Mouse (Mus musculus) embryonic facial prominence, embryonic 11.5 days (tissue): ENCODE measurements around the gene Nckap5. TPM values are rescaled to one million over a fixed set of nuclear protein-coding genes. Genes with fewer than 3 reads are reported as not detected.

Experiments used
- ATAC-seq: fragments of 200-750 bp; cut with Nextera tagmentation; replicated peaks from 2 replicates; pipeline ENCODE4 v1.8.0; 2017; ENCODE audit warnings: low read depth; ENCODE audit not compliant: insufficient number of reproducible peaks, low FRiP score, low TSS enrichment
- DNase-seq: peaks from one replicate; pipeline ENCODE4 v3.0.0-alpha.2; 2015; ENCODE audit warnings: low spot score
- H3K27ac ChIP-seq: fragments of 300-500 bp; sonication (generic); replicated peaks from 2 replicates; pipeline ENCODE4 v1.5.1; 2014; ENCODE audit warnings: mild to moderate bottlenecking, low read depth, low read length, control low read depth
- H3K27me3 ChIP-seq: fragments of 300-500 bp; sonication (generic); 2 replicates; pipeline ENCODE4 v1.6.1; 2014; ENCODE audit warnings: mild to moderate bottlenecking, low read length, moderate library complexity, mixed read lengths; ENCODE audit not compliant: control insufficient read depth, insufficient read depth
- H3K36me3 ChIP-seq: fragments of 300-500 bp; sonication (generic); replicated peaks from 2 replicates; pipeline ENCODE4 v1.6.1; 2014; ENCODE audit warnings: low read depth, mild to moderate bottlenecking, low read length, moderate library complexity, mixed read lengths; ENCODE audit not compliant: control insufficient read depth, insufficient read depth
- H3K4me1 ChIP-seq: fragments of 300-500 bp; sonication (generic); 2 replicates; pipeline ENCODE4 v1.6.1; 2014; ENCODE audit warnings: low read length, mixed read lengths; ENCODE audit not compliant: control insufficient read depth, insufficient read depth
- H3K4me2 ChIP-seq: fragments of 300-500 bp; sonication (generic); 2 replicates; pipeline ENCODE4 v1.6.1; 2014; ENCODE audit warnings: low read depth, mild to moderate bottlenecking, control low read depth, low read length, moderate library complexity
- H3K4me3 ChIP-seq: fragments of 300-500 bp; sonication (generic); 2 replicates; pipeline ENCODE4 v1.5.1; 2014; ENCODE audit warnings: low read depth, low read length, control low read depth
- H3K9ac ChIP-seq: fragments of 300-500 bp; sonication (generic); replicated peaks from 2 replicates; pipeline ENCODE4 v1.6.1; 2014; ENCODE audit warnings: mild to moderate bottlenecking, control low read depth, low read length
- H3K9me3 ChIP-seq: fragments of 300-500 bp; sonication (generic); replicated peaks from 2 replicates; pipeline ENCODE4 v1.6.1; 2016; ENCODE audit warnings: mild to moderate bottlenecking, low read length, inconsistent platforms, mixed read lengths; ENCODE audit not compliant: control insufficient read depth
- WGBS: fragments of 180-500 bp; shearing (Covaris S2); extraction: QIAGEN DNeasy Blood & Tissue Kit; methylation state at CpG from one replicate; pipeline ENCODE4 v1.1.7; 2014; 5-methylcytosine and 5-hydroxymethylcytosine counted together
- polyA plus RNA-seq: library from polyadenylated mRNA; unstranded; fragments of >200 nt; fragmentation: Nextera tagmentation; extraction: Ambion mirVana; gene quantifications from 2 replicates; pipeline ENCODE4 v1.2.1, GENCODE M21; 2014

The Nckap5 gene
- polyA plus RNA-seq, 1 experiment from 2014 or later: 5.7 TPM

- Histone ChIP-seq H3K36me3 (no peaks in the 10 kb centered on the region), H3K27me3 (no peaks in the 10 kb centered on the region), H3K4me1 (no peaks in the 10 kb centered on the region), H3K9me3 (no peaks in the 10 kb centered on the region), H3K27ac (no peak overlapping the region), H3K4me3 (no peak overlapping the region), H3K9ac (no peak overlapping the region), H3K4me2 (no peak overlapping the region)
- ATAC-seq (no peak), DNase-seq (no peak)
- WGBS: 84% methylated on average over 4 of the region's 4 CpGs
These were observed 597.4 kb downstream of the Nckap5 start for GRCm38 (mm10) chr1:126233196-126233595.

GRCm38 (mm10) chr1:126231199-126231598 lies 599.4 kb downstream of the Nckap5 start:
- H3K27ac ChIP-seq: no peak overlapping the region
- H3K36me3 ChIP-seq: no peaks in the 10 kb centered on the region
- DNase-seq (no peak), ATAC-seq (no peak)
- WGBS: 76% methylated on average over 9 of the region's 9 CpGs
- no peak overlapping the region for H3K4me3 ChIP-seq
- H3K4me2 ChIP-seq: no peak overlapping the region
- no peaks in the 10 kb centered on the region for H3K27me3 ChIP-seq
- H3K9me3 ChIP-seq: no peaks in the 10 kb centered on the region
- H3K9ac ChIP-seq: no peak overlapping the region
- H3K4me1 ChIP-seq: no peaks in the 10 kb centered on the region

- ATAC-seq (no peak), DNase-seq (no peak)
- Histone ChIP-seq H3K27me3 (no peaks in the 10 kb centered on the region), H3K36me3 (no peaks in the 10 kb centered on the region), H3K4me3 (no peak overlapping the region), H3K27ac (no peak overlapping the region), H3K4me2 (no peak overlapping the region), H3K9me3 (no peaks in the 10 kb centered on the region), H3K4me1 (no peaks in the 10 kb centered on the region), H3K9ac (no peak overlapping the region)
- 87% methylated on average over 6 of the region's 6 CpGs for WGBS
These were observed 620.4 kb downstream of the Nckap5 start for GRCm38 (mm10) chr1:126210212-126210611.

- no peak overlapping the region for H3K4me2 ChIP-seq
- H3K9me3 ChIP-seq: no peaks in the 10 kb centered on the region
- H3K9ac ChIP-seq: no peak overlapping the region
- DNase-seq (no peak), ATAC-seq (no peak)
- H3K27me3 ChIP-seq: no peaks in the 10 kb centered on the region
- H3K4me3 ChIP-seq: no peak overlapping the region
- H3K27ac ChIP-seq: no peak overlapping the region
- H3K36me3 ChIP-seq: no peaks in the 10 kb centered on the region
- no peaks in the 10 kb centered on the region for H3K4me1 ChIP-seq
- WGBS: 83% methylated on average over 5 of the region's 5 CpGs
These were observed 620.9 kb downstream of the Nckap5 start for GRCm38 (mm10) chr1:126209743-126210142.

- DNase-seq (no peak), ATAC-seq (no peak)
- Histone ChIP-seq H3K27ac (no peak overlapping the region), H3K9me3 (no peaks in the 10 kb centered on the region), H3K36me3 (no peaks in the 10 kb centered on the region), H3K27me3 (no peaks in the 10 kb centered on the region), H3K4me3 (no peak overlapping the region), H3K9ac (no peak overlapping the region), H3K4me1 (no peaks in the 10 kb centered on the region), H3K4me2 (no peak overlapping the region)
- WGBS: 87% methylated on average over 7 of the region's 7 CpGs
These were observed 621.5 kb downstream of the Nckap5 start for GRCm38 (mm10) chr1:126209131-126209530.

- H3K27ac ChIP-seq: no peak overlapping the region
These were observed 633.7 kb downstream of the Nckap5 start for GRCm38 (mm10) chr1:126196937-126197336.

GRCm38 (mm10) chr1:126190353-126190752 lies 640.2 kb downstream of the Nckap5 start:
- DNase-seq: no peak
- no peak for ATAC-seq

More at GRCm38 (mm10) chr1:126196937-126197336, 633.7 kb downstream of the Nckap5 start:
- ATAC-seq (no peak), DNase-seq (no peak)
- H3K4me1 ChIP-seq: no peaks in the 10 kb centered on the region
- H3K9ac ChIP-seq: no peak overlapping the region
- H3K4me3 ChIP-seq: no peak overlapping the region
- no peak overlapping the region for H3K4me2 ChIP-seq
- no peaks in the 10 kb centered on the region for H3K9me3 ChIP-seq
- H3K36me3 ChIP-seq: no peaks in the 10 kb centered on the region
- no peaks in the 10 kb centered on the region for H3K27me3 ChIP-seq

GRCm38 (mm10) chr1:126183751-126184150 lies 646.8 kb downstream of the Nckap5 start:
- no peaks in the 10 kb centered on the region for H3K4me1 ChIP-seq
- H3K9me3 ChIP-seq: no peaks in the 10 kb centered on the region
- no peaks in the 10 kb centered on the region for H3K36me3 ChIP-seq
- 91% methylated on average over 7 of the region's 7 CpGs for whole genome bisulfite sequencing
- H3K27me3 ChIP-seq: no peaks in the 10 kb centered on the region
- no peak overlapping the region for H3K9ac ChIP-seq
- H3K27ac ChIP-seq: no peak overlapping the region
- DNase-seq: no peak
- no peak overlapping the region for H3K4me2 ChIP-seq
- ATAC-seq: no peak
- H3K4me3 ChIP-seq: no peak overlapping the region

More at GRCm38 (mm10) chr1:126190353-126190752, 640.2 kb downstream of the Nckap5 start:
- Histone ChIP-seq H3K4me3 (no peak overlapping the region), H3K36me3 (no peaks in the 10 kb centered on the region), H3K9me3 (no peaks in the 10 kb centered on the region), H3K4me2 (no peak overlapping the region), H3K4me1 (no peaks in the 10 kb centered on the region), H3K9ac (no peak overlapping the region), H3K27me3 (no peaks in the 10 kb centered on the region), H3K27ac (no peak overlapping the region)
- 85% methylated on average over 4 of the region's 4 CpGs for WGBS
